Mouse (Mus musculus): ENCODE measurements around the gene Plek. TPM values are rescaled to one million over a fixed set of nuclear protein-coding genes. Genes with fewer than 3 reads are reported as not detected.
"Not testable (repeated sequence)": the region's sequence is repeated elsewhere in the genome, so short reads cannot be mapped to it uniquely, and the experiment has no call there.

Gene Plek
- polyA plus RNA-seq, 1 experiment: 0.36 TPM

- Histone ChIP-seq H3K4me3 (ENCODE audit: insufficient read depth, poor library complexity, severe bottlenecking) (no peak overlapping the region), H3K79me3 (ENCODE audit: low read depth) (no peaks in the 10 kb centered on the region), H3ac (ENCODE audit: control insufficient read depth, insufficient read length, low read depth) (no peak overlapping the region), H3K27me3 (ENCODE audit: control insufficient read depth, insufficient read depth, insufficient read length) (no peaks in the 10 kb centered on the region), H3K79me2 (ENCODE audit: control insufficient read depth, insufficient read depth) (no peaks in the 10 kb centered on the region), H3K36me3 (ENCODE audit: control insufficient read depth, insufficient read depth) (no peaks in the 10 kb centered on the region)
- TF ChIP-seq CTCF (IDR thresholded peaks at IDR 0.05; ENCODE audit: control insufficient read depth, insufficient read depth, insufficient read length) (no peak), MYOD1 (IDR thresholded peaks at IDR 0.05; ENCODE audit: control insufficient read depth, insufficient read length, low read depth) (no peak), CEBPB (IDR thresholded peaks at IDR 0.05; ENCODE audit: low read depth) (no peak), MYOG (IDR thresholded peaks at IDR 0.05; ENCODE audit: control insufficient read depth, extremely low read depth, insufficient read length) (no peak), USF1 (IDR thresholded peaks at IDR 0.05; ENCODE audit: low read depth) (no peak), FOSL1 (IDR thresholded peaks at IDR 0.05; ENCODE audit: insufficient read depth, low read length, poor library complexity, severe bottlenecking) (no peak), MAX (IDR thresholded peaks at IDR 0.05) (no peak)
Measured at GRCm38 (mm10) chr11:17082086-17082485, 29.9 kb upstream of the Plek start.

- no peaks in the 10 kb centered on the region for H3K79me3 ChIP-seq (ENCODE audit: low read depth)
- no peaks in the 10 kb centered on the region for H3K27me3 ChIP-seq (ENCODE audit: control insufficient read depth, insufficient read depth, insufficient read length)
- H3ac ChIP-seq (ENCODE audit: control insufficient read depth, insufficient read length, low read depth): no peak overlapping the region
- TF ChIP-seq MAX (IDR thresholded peaks at IDR 0.05) (no peak), FOSL1 (IDR thresholded peaks at IDR 0.05; ENCODE audit: insufficient read depth, low read length, poor library complexity, severe bottlenecking) (no peak)
- H3K79me2 ChIP-seq (ENCODE audit: control insufficient read depth, insufficient read depth): no peaks in the 10 kb centered on the region
- H3K36me3 ChIP-seq (ENCODE audit: control insufficient read depth, insufficient read depth): no peaks in the 10 kb centered on the region
- H3K4me3 ChIP-seq (ENCODE audit: insufficient read depth, poor library complexity, severe bottlenecking): no peak overlapping the region
Measured at GRCm38 (mm10) chr11:17075656-17076055, 23.5 kb upstream of the Plek start.

- H3K79me2 ChIP-seq (ENCODE audit: control insufficient read depth, insufficient read depth); H3K79me3 ChIP-seq (ENCODE audit: low read depth); H3ac ChIP-seq (ENCODE audit: control insufficient read depth, insufficient read length, low read depth); H3K36me3 ChIP-seq (ENCODE audit: control insufficient read depth, insufficient read depth); H3K27me3 ChIP-seq (ENCODE audit: control insufficient read depth, insufficient read depth, insufficient read length); H3K4me3 ChIP-seq (ENCODE audit: insufficient read depth, poor library complexity, severe bottlenecking): not testable (repeated sequence)
Measured at GRCm38 (mm10) chr11:17069360-17069759, 17.2 kb upstream of the Plek start.

- no peak for TF ChIP-seq USF1 (IDR thresholded peaks at IDR 0.05; ENCODE audit: low read depth)
- no peak for TF ChIP-seq MYOG (IDR thresholded peaks at IDR 0.05; ENCODE audit: control insufficient read depth, extremely low read depth, insufficient read length)
- no peak for TF ChIP-seq MYOD1 (IDR thresholded peaks at IDR 0.05; ENCODE audit: control insufficient read depth, insufficient read length, low read depth)
- TF ChIP-seq MAX (IDR thresholded peaks at IDR 0.05): no peak
- TF ChIP-seq CEBPB (IDR thresholded peaks at IDR 0.05; ENCODE audit: low read depth): no peak
- no peak for TF ChIP-seq FOSL1 (IDR thresholded peaks at IDR 0.05; ENCODE audit: insufficient read depth, low read length, poor library complexity, severe bottlenecking)
- no peak for TF ChIP-seq CTCF (IDR thresholded peaks at IDR 0.05; ENCODE audit: control insufficient read depth, insufficient read depth, insufficient read length)
- no peak overlapping the region for H3ac ChIP-seq (ENCODE audit: control insufficient read depth, insufficient read length, low read depth)
- no peaks in the 10 kb centered on the region for H3K79me3 ChIP-seq (ENCODE audit: low read depth)
- H3K4me3 ChIP-seq (ENCODE audit: insufficient read depth, poor library complexity, severe bottlenecking): no peak overlapping the region
- H3K36me3 ChIP-seq (ENCODE audit: control insufficient read depth, insufficient read depth): no peaks in the 10 kb centered on the region
- H3K27me3 ChIP-seq (ENCODE audit: control insufficient read depth, insufficient read depth, insufficient read length): peaks cover 4% of the 10 kb centered on the region
- no peaks in the 10 kb centered on the region for H3K79me2 ChIP-seq (ENCODE audit: control insufficient read depth, insufficient read depth)
Measured at GRCm38 (mm10) chr11:17052476-17053049, 382 bp upstream of the Plek start.

GRCm38 (mm10) chr11:17045806-17046205 is 6.4 kb downstream of the Plek start:
- no peaks in the 10 kb centered on the region for H3K79me3 ChIP-seq (ENCODE audit: low read depth)
- H3K27me3 ChIP-seq (ENCODE audit: control insufficient read depth, insufficient read depth, insufficient read length): peaks cover 4% of the 10 kb centered on the region
- no peak for TF ChIP-seq CEBPB (IDR thresholded peaks at IDR 0.05; ENCODE audit: low read depth)
- no peak for TF ChIP-seq USF1 (IDR thresholded peaks at IDR 0.05; ENCODE audit: low read depth)
- H3K79me2 ChIP-seq (ENCODE audit: control insufficient read depth, insufficient read depth): no peaks in the 10 kb centered on the region
- no peak overlapping the region for H3K4me3 ChIP-seq (ENCODE audit: insufficient read depth, poor library complexity, severe bottlenecking)
- no peak overlapping the region for H3ac ChIP-seq (ENCODE audit: control insufficient read depth, insufficient read length, low read depth)
- H3K36me3 ChIP-seq (ENCODE audit: control insufficient read depth, insufficient read depth): no peaks in the 10 kb centered on the region

- no peaks in the 10 kb centered on the region for H3K79me3 ChIP-seq (ENCODE audit: low read depth)
- H3K79me2 ChIP-seq (ENCODE audit: control insufficient read depth, insufficient read depth): no peaks in the 10 kb centered on the region
- no peak overlapping the region for H3K4me3 ChIP-seq (ENCODE audit: insufficient read depth, poor library complexity, severe bottlenecking)
- H3K36me3 ChIP-seq (ENCODE audit: control insufficient read depth, insufficient read depth): no peaks in the 10 kb centered on the region
- TF ChIP-seq MYOG (IDR thresholded peaks at IDR 0.05; ENCODE audit: control insufficient read depth, extremely low read depth, insufficient read length): no peak
- TF ChIP-seq CEBPB (IDR thresholded peaks at IDR 0.05; ENCODE audit: low read depth): no peak
- TF ChIP-seq MYOD1 (IDR thresholded peaks at IDR 0.05; ENCODE audit: control insufficient read depth, insufficient read length, low read depth): no peak
- H3K27me3 ChIP-seq (ENCODE audit: control insufficient read depth, insufficient read depth, insufficient read length): peaks cover 18% of the 10 kb centered on the region
- H3ac ChIP-seq (ENCODE audit: control insufficient read depth, insufficient read length, low read depth): no peak overlapping the region
Measured at GRCm38 (mm10) chr11:17023984-17024383, 28.2 kb downstream of the Plek start.

- no peaks in the 10 kb centered on the region for H3K36me3 ChIP-seq (ENCODE audit: control insufficient read depth, insufficient read depth)
- TF ChIP-seq MYOG (IDR thresholded peaks at IDR 0.05; ENCODE audit: control insufficient read depth, extremely low read depth, insufficient read length) (no peak), FOSL1 (IDR thresholded peaks at IDR 0.05; ENCODE audit: insufficient read depth, low read length, poor library complexity, severe bottlenecking) (no peak), CTCF (IDR thresholded peaks at IDR 0.05; ENCODE audit: control insufficient read depth, insufficient read depth, insufficient read length) (no peak), CEBPB (IDR thresholded peaks at IDR 0.05; ENCODE audit: low read depth) (no peak), USF1 (IDR thresholded peaks at IDR 0.05; ENCODE audit: low read depth) (no peak), MAX (IDR thresholded peaks at IDR 0.05) (no peak), MYOD1 (IDR thresholded peaks at IDR 0.05; ENCODE audit: control insufficient read depth, insufficient read length, low read depth) (no peak)
- no peak overlapping the region for H3ac ChIP-seq (ENCODE audit: control insufficient read depth, insufficient read length, low read depth)
- no peaks in the 10 kb centered on the region for H3K79me3 ChIP-seq (ENCODE audit: low read depth)
- H3K27me3 ChIP-seq (ENCODE audit: control insufficient read depth, insufficient read depth, insufficient read length): peaks cover 18% of the 10 kb centered on the region
- H3K4me3 ChIP-seq (ENCODE audit: insufficient read depth, poor library complexity, severe bottlenecking): no peak overlapping the region
- H3K79me2 ChIP-seq (ENCODE audit: control insufficient read depth, insufficient read depth): no peaks in the 10 kb centered on the region
Measured at GRCm38 (mm10) chr11:17023206-17023605, 29.0 kb downstream of the Plek start.
